Mouse (Mus musculus) right cerebral cortex, postnatal 36 days (tissue): ENCODE results near the gene Pde5a.

Source experiments
- DNase-seq, 2 experiments: peaks; one replicate each; pipeline ENCODE4 v3.0.0; 2022; ENCODE audit warnings: low spot score in 2 of 2, mixed read lengths in 1 of 2

Gene Pde5a

DNA sequence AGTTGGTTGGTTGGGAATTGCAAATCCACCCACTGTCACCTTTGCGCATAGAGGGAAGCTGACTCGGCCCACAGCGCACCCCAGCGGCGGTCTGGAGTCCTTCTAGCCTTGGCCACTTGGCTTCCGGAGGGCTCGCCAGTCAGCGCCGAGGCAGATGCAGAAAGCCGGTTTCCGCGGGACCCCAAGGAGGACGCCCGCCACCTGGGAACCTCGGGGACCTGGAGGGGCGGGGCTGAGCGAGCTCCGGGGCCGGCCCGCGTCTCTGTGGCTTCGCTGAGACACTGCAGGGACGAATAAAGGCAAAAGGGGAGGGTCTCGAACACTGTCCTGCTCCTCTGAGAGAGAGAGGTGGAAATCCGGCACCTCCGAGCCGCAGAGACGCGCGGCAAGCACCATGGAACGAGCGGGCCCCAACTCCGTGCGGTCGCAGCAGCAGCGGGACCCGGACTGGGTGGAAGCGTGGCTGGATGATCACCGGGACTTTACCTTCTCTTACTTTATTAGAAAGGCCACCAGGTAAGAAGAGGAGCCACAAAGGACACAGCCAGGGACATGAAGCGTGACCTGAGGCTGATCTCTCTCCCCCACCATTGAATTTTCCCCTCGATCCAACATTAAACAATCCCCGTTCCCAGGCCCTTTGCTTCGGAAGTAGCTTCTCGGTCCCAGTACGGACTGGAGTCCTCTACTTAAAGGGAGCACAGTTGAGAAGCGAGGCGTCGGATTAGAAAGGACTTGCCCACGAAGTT, at the start of gene Pde5a:
Gene Pde5a (plus strand): TSS at position 96 of the 749 bp plus-strand sequence.
- peak; percentile 8 to 12 for DNase-seq

DNA sequence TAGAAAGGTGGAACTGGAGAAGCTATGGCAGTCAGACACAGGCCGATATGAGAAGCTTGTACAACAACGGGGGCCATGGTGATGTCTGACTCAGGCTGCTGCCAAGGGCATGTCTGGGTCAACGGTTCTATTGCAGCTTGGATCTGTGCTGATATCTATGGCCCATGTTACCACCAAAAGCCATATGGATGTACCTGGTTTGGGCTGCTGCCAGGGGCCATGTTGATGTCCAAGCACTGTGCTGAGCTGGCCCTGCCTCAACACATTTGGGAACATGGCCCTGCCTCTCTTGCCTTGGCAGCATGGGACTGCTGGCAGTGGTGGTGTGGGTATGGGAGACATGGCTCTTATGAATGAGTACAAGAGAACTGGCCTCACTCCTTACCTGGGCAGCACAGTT, 47.9 kb upstream of the Pde5a start:
- DNase-seq: no peak

DNA sequence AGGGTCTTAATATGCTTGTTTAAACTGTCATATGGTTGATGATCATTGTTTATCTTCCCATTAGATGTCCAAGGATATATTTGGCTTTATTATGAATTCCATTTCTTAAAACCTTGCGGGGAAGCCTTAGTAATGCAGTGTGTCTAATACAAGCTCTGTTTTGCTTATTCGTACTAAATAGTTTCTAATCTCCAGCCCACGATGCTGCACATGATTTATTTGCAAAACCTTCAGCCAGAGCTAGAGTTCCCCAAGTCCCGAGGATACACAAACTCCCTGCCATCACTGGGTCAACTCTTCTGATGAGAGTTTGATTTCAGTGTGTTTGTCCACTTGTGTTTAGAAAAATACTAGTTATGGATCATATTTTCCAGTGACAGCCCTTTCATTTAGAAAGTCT, 46.4 kb upstream of the Pde5a start:
- no peak for DNase-seq

DNA sequence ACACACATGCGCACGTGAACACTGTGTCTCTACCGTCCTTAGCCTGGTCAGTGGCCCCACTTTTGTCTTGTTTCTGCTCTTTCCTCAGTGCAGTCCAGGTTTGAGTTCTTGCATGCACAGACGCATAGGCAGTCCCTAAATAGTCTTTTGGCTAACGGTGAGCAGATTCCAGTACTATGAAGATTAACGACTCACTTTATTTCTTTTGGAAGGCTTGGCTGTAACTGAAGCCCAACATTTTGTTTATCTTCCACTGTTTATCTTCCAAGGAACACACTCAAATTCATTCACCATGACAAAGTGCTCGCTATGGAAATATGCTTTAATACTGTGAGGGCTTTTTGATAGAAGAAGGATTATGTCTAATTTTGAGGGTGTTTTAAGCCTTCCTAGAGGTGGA, 43.9 kb upstream of the Pde5a start:
- DNase-seq: no peak

DNA sequence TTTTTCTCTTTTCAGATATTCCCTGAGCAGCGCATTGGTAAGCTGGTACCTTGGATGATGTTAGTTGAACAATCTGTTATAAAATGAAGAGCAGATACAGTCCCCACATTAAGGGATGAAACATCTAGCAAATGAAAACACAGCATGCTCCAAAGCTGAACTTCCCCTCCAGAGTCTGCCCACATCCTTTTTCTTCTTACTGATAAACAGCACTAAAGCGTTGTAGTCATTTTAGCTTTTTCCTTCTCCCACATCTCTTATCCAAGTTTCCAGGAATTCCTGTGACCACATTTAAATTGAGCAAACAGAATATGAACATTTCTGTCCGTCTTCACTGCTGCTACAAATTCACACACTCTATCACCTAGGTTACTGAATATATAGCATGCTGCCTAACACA, 35.7 kb upstream of the Pde5a start:
- no peak for DNase-seq

DNA sequence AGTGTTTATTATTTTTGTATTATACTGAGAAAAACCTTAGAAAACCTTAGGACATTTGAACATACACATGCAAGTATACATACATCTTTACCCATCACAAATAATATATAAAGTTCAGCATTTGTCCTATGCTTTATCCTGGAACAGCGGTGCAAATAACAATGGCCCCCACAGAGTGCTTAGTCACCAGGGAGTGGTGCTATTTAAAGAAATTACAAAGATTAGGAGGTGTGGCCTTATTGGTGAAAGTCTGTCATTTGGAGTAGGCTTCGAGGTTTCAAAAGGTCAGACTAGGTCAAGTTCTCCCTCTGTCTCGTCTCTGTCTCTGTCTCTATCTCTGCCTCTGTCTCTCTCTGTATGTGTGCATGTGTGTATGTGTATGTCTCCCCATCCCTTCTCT, 32.9 kb upstream of the Pde5a start:
- no peak for DNase-seq

DNA sequence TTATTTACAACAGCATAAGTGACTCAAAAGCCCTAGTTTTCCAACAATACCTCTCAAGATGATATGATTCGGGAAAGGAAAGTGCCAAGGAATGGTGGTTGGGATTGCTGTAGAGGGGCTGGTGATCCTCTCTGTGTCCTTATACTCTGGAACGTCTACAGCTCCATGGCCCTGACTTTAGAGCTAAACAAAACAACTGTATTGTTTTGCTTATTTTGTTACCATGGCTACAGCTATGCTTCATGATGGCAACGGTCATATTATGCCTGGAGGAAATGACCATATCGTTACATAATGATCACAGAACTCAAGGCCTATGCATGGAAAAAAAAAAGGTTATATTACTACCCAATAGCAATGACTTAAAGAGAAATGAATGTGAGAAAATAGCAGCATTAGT, 32.1 kb upstream of the Pde5a start:
- DNase-seq: no peak

DNA sequence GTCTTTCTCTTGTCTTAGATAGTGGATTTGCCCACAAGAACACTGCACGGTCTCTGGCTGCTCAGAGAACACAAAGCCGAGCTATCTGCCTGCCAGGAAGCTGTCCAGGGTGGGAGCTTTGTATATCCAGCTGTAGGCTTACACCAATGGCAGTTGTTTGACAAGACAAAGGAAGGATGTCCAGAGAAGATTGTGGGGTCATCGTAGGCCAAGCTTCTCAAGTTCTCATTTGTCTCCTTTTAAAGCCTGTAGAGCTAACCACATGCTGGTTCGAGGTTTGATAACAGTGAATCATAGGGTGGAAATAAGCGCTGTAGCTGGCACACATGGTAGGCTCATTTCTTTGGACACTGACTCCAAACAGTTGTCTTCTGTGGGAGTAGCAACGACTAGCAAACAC, 24.5 kb upstream of the Pde5a start:
- DNase-seq: no peak

DNA sequence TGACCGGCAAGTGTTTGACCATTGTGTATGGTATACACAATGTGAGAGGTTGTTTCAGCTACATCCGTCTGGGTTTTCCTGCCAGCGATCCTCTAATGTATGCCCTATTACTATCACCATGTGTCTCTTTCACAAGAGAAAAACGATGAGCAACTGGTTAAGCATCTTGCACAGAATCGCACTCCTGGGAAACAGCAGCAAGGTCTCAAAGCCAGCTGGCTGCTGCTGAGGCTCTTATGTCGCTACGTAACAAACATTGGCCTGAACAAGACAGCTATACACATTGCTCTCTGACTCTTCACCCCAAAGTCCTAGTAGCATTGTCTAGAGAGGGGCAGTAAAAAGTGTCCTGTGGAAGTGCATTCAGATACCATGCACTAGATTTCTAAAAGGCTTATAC, 23.5 kb upstream of the Pde5a start:
- no peak for DNase-seq

DNA sequence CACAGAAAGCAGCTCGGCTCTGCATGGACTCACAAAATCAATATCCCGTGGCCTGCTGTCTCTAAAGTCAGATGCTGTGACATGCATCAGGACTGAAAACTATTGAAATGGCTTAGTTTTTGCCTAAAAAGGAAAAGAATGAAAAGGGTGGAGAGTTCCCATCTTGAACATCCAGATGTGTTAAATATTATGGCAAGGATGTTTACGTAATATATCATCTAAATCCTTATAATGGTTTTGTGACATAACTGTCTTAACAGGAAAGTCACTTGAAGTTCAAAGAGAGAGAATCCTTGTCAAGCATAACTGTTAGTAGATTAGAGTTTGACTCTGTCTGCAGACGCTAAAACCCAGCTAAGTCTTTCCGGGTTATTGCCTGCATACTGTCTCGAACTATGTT, 20.3 kb upstream of the Pde5a start:
- no peak for DNase-seq

DNA sequence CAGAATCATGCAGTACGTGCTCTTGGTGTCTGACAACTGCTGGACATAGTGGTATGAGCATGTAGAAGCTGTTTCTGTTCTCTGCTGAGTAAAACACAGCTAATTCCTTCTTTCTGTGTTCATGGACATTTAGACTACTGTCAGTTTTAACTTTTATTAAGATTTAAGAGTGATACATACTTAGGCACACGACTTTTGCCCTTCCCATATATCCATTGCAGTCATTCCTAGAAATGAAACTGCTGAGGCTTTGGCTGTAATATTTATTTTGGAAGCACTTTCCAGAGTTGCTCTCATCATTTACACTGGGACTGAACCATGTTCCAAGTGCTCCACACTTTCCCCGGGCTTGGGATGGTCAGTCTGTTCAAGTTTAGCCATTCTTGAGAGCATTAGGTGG, 18.6 kb upstream of the Pde5a start:
- no peak for DNase-seq

DNA sequence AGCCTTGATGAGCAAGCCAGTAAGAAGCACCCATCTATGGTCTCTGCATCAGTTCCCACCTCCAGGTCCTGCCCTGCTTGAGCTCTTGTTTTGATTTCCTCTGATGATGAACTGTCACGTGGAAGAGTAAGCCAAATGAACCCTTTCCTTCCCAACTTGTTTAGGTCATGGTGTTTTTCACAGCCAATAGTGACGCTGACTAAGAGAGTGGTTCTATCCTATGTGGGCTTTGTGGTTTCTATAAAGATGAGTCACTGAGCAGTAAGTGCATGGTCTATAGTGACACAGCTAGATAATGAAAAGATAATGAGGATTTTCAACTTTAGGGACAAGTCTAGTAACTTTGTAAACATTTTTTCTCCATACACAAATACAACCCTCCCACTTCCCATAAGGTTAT, 10.1 kb upstream of the Pde5a start:
- DNase-seq: no peak

DNA sequence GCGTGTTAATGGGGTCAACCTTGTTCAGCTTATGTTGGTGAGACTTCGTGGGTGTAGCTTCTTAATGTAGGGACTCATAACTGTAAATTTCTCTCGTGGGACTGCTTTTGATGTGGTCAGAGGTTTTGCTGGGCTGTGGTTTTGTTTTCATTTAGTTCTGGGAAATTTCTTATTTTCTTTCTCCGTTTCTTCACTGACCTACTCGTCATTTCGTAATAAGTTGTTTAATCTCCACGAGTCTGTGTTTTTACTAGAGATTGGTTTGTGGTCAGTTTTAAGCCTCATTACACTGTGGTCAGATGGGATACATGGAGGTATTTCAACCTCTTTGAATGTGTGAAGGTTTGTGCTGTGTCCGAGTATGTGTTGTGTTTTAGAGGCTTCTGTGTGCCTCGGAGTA, 7.2 kb upstream of the Pde5a start:
- no peak for DNase-seq

DNA sequence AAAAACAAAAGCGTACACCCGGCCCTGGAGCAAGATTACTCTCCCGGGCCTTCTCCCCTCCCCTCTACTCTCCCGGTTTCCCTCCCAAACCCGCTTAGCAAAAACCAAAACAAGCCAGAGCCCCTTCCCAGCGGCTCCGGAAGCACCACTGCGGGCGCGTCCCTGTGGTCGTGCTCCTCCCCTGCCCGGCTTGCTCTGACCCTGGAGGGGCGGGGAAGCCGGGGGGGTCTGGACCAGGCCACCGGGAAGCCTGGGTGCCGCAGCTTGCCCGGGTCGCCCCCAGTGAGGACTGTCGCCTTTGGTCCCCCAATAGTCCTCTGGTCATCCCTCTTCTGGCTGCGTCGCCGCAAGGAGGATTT, 833 bp downstream of the Pde5a start:
- no peak for DNase-seq

DNA sequence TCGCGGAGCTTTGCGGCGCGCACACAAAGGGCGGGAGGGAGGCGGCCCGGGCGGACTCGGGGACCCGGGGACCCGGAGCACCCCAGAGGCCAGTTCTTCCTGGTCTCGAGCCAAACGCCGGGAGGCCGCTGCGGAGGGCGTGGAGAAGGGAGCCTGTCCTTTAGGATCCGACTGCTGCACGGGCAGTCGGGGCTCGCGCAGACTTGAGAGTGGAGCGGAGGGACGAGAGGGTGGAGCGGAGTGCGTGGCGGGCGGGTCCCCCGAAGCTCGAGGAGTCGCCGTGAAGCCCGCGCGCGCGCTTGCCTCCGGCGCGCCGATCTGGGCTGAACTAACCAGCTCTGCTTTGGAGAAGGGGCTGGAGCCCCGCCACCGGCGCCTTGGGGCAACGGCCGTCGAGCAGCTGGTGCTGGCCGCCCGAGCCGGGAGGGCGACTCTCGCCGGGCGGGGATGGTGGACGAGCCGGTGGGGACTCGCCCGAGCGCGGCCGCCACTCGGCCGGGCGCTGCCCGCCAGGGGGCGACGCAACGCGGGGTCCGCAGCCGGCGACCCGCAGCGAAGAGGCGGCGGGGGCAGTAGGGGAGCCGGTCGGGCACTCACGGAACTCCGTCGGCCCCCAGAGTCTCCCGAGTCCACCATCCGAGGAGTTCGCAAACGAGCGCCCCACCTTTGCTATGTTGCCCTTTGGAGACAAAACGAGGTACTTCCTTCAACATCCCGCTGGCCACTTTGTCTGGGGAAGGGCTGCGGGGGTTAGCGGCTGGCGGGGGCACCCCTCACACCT, 1.4 kb downstream of the Pde5a start:
- peak; percentile 18 to 20 for DNase-seq

DNA sequence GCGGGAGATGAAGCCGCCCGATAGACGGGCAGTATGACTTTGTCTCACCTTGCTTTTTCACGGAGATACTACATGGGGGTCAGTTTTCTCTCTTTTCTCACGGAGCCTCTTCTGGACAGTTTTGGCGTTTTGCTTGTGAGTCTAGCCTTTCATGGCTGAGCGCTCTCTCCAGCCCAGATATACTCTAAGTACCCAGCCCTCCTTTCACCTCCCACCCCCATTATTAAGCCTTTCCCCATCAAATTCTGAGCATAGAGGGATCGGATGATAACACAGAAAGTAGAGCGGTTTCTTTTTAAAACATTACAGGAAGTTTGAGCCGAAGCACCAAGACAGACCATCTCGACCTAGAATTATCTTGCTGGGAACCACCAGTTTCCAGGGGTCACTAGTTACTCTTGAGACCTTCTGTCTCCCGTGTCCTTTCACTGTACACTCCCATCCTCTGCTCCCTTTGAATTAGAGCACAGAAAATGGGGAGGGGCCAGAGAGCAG, 2.0 kb downstream of the Pde5a start:
- no peak for DNase-seq

DNA sequence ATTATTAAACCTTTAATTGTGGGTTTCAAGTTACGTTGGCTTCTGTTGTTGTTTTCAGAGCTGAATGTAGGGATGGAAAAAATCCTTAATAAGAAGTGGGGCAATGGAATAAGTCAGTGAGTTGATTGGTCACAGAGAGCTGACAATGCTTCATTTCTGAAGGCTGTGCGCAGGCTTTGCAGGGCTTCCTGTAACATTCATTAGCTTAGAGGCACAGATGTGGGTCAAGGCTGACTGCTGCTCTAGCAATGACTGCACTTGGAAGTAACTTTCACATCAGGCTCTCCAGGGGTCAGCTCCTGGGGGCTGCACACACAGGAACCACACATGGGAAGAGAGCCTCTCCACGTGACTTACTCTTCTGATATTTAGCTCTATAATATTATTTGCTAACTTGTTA, 5.1 kb downstream of the Pde5a start:
- DNase-seq: no peak

DNA sequence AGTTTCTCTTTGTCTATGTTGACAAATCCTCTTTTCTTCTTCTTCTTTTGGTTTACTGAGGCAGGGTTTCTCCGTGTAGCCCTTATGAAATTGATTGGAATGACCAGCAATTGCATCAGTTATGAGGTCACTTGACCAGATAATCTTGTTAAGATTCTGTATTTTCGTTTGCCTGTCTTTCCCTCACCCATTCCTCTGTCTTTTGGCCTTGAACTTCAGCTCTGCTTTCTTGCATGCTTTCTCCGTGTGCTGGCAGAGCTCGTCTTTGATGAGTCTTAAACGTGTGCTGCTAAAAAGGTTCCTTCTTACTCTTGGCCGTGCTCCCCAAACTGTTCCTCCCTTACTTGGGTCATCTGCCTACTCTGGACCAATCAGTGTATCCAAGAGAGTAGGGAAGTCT, 5.6 kb downstream of the Pde5a start:
- no peak for DNase-seq

DNA sequence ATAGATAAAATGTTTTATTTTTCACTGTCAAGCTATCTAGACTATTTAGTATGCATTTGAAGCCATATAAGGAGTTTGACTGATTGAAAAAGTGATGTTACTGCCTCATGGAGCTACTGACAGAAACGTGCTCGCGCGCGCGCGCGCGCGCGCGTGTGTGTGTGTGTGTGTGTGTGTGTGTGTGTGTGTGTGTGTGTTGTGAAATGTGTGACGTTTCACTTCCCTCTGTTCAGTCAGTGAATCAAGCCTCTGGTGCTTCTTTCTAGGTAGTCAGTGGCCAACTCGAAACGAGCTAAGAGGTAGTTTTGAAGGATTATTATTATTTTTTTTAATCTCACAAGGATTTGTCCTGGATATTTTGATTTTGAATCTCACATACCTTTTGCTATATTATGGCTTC, 10.7 kb downstream of the Pde5a start:
- no peak for DNase-seq

DNA sequence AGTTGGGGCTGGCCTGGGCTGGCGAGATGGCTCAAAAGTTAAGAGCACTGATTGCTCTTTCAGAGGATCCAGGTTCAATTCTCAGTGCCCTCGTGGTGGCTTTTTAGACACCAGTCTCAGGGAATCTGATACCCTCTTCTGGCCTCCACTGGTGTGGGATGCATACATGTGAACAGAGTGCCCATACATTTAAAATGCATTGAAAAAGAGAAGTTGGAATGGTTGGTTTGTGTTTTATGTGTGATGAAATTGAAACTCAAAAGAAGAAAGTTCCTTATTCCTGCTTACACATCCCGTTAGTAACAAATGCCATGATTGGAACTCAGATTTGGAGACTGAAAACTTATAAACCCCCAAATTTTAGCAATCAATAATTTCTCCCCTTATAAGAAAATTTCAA, 15.5 kb downstream of the Pde5a start:
- no peak for DNase-seq

DNA sequence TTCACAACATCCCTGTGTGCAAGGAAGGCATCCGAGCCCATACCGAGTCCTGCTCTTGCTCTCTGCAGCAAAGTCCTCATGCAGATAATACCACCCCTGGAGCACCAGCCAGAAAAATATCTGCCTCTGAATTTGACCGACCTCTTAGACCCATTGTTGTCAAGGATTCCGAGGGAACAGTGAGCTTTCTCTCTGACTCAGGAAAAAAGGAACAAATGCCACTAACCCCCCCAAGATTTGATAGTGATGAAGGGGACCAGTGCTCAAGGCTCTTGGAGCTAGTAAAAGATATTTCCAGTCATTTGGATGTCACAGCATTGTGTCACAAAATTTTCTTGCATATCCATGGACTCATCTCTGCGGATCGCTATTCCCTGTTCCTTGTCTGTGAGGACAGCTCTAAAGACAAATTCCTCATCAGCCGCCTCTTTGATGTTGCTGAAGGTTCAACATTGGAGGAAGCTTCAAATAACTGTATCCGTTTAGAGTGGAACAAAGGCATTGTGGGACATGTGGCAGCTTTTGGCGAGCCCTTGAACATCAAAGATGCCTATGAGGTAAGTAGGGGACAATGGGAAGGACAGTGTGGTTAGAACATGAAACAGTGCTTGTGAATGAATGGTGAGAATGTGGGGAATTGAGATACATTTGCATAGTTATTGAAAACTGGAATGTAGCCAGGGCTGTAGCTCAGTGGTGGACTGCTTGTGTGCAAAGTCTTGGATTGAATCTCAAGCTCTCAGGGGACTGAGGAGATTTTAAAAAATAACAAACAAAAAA, 19.4 kb downstream of the Pde5a start:
- no peak for DNase-seq

DNA sequence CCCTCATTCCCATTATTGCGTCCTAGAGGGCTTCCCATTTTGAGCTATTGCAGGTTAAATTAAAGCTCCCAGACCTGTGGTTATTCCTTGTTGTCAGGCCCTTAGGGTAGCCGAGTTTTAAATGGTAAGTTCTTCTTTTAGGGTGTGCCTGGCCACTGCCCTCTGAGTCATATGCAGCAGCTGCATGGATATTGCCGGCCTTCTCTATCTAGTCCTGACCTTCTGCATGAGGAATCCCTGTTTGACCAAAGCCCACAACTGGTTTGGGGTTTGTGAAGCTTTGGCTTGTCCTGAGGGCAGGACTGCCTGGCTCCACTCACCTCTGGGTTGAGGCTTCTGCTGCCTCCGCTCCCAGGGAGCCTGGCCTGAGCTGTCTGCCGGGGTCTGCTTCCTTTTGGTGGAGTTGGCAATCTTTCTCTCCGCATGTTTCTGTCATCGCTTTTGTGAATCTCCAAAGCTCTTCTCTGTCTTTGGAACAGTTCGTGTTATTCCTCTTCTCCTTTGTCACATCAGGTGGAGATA, 34.6 kb downstream of the Pde5a start:
- no peak for DNase-seq
